Mouse (Mus musculus): ENCODE data around the gene Cntnap2. TPM values are rescaled to one million over a fixed set of nuclear protein-coding genes. Genes with fewer than 3 reads are reported as not detected.

The Cntnap2 gene
- polyA plus RNA-seq, 1 experiment from 2014 or later: 0.55 TPM

DNA sequence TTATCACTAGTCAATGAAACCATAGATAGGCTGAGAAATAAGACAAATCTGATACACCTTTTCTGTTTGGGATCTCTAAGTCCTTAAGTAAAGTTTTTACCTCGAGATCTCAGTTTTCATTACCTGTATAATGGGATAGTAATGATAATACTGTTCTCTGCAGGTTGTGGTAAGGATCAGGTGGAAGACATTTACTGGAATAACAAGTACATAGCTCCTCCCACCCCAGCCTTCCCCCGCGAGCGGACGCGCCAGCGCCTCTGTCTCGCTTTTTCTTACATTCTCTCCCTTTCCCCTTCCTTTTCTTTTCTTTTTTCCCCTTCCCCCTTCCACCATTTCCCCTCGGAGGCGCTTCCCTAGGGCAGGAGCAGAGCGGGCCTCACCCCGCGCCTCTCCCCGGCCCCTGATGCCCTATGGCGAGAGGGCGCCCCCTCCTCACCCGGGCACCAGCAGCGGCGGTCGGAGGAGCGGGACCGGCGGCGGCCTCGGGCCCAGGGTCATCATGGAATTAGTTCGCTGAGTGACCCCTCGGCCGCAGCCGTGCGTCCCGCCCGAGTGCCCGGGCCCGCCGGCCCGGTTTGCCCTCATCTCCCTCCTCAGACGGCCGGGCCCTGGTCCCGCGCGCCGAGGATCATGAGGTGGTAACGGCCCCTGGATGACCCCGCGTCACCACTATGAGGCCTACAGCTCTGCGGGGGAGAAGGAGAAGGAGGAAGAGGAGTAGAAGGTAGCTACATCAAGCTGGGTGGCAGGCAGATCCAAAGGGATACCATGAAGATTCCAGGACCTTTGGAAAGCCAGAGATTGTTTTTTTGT is 1985.4 kb downstream of the Cntnap2 start:
- Histone ChIP-seq H3K9me3 (ENCODE audit: control insufficient read depth, low read length) (no peaks in the 10 kb centered on the region), H3K4me3 (ENCODE audit: control insufficient read depth in 1 of 2, insufficient read depth in 1 of 2, low read depth in 1 of 2, low read length in 2 of 2) (peak overlapping the region; percentile 46 to 51), H3K27ac (replicated peaks in 1 of 2; ENCODE audit: control insufficient read depth in 1 of 2, insufficient read depth in 1 of 2, low read depth in 2 of 2, low read length in 2 of 2) (no peak overlapping the region), H3K9ac (ENCODE audit: low read length) (peak overlapping the region; percentile 66), H3K27me3 (ENCODE audit: control insufficient read depth, insufficient read depth, low read length) (no peaks in the 10 kb centered on the region), H3K4me1 (ENCODE audit: control insufficient read depth in 2 of 2, insufficient read depth in 2 of 2, low read length in 2 of 2) (no peaks in the 10 kb centered on the region), H3K4me2 (ENCODE audit: low read length) (peak overlapping the region; percentile 76), H3K36me3 (ENCODE audit: control insufficient read depth, insufficient read depth, low read length) (no peaks in the 10 kb centered on the region)
- WGBS: 2% methylated on average over 46 of the region's 46 CpGs
- ATAC-seq (ENCODE audit: insufficient number of reproducible peaks, insufficient read depth, low FRiP score, low read depth): no peak

DNA sequence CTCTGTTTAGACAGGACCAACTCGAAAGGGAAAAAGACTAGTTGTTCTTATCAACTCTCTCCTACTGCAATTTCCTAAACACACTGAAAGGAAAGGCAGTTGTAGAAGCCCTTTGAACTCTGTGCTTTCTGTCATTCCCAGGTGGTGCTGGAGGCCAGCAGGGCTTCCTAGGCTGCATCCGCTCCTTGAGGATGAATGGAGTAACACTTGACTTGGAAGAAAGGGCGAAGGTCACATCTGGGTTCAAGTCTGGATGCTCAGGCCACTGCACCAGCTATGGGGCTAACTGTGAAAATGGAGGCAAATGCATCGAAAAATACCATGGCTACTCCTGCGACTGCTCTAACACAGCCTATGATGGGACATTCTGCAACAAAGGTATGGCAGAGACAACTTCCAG is 1989.9 kb downstream of the Cntnap2 start:
- no peaks in the 10 kb centered on the region for H3K36me3 ChIP-seq (ENCODE audit: control insufficient read depth, insufficient read depth, low read length)
- H3K9ac ChIP-seq (ENCODE audit: low read length): no peak overlapping the region
- no peak overlapping the region for H3K27ac ChIP-seq (replicated peaks in 1 of 2; ENCODE audit: control insufficient read depth in 1 of 2, insufficient read depth in 1 of 2, low read depth in 2 of 2, low read length in 2 of 2)
- no peak overlapping the region for H3K4me3 ChIP-seq (ENCODE audit: control insufficient read depth in 1 of 2, insufficient read depth in 1 of 2, low read depth in 1 of 2, low read length in 2 of 2)
- 74% methylated on average over 5 of the region's 5 CpGs for WGBS
- H3K4me1 ChIP-seq (ENCODE audit: control insufficient read depth in 2 of 2, insufficient read depth in 2 of 2, low read length in 2 of 2): no peaks in the 10 kb centered on the region
- no peaks in the 10 kb centered on the region for H3K27me3 ChIP-seq (ENCODE audit: control insufficient read depth, insufficient read depth, low read length)
- H3K4me2 ChIP-seq (ENCODE audit: low read length): no peak overlapping the region
- H3K9me3 ChIP-seq (ENCODE audit: control insufficient read depth, low read length): no peaks in the 10 kb centered on the region
- ATAC-seq (ENCODE audit: insufficient number of reproducible peaks, insufficient read depth, low FRiP score, low read depth): no peak

DNA sequence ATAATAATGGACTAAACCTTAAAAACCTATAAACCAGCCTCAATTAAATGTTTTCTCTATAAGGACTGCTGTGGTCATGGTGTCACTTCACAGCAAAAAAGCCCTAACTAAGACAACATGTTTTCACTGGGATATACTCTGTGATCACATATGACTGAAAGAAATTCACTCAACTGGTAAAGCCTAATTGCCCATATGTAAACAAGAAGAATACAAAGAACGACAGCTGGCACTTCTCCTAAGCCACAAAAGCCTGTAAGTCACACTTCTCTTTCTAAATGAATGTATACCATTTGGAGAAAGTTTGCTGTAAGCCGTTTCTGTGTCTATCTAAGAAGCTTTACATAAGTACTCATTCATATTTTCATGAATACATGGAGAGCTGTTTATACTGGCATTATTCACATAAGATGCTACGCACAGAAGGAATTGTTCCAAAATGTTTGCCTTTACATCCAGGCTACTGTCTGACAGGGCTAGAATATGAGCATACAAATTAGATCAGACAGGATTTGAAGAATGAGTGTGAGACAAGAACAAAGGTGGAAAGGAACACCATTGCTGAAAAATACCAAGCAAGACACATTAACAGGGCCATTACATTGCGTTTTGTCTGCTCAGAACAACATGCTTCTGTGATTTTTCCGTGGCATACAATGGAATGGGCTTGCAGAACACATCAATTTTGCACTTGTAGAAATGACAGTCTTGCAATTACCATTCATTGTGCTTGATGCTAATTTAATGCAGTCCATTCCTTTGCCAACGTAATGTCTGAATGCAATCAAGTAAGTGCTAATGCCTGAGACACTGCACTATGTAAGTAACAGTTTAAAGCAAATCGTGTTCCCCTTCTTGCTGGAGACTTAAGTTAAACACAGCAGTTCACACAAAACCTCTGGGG is 1991.4 kb downstream of the Cntnap2 start:
- H3K9ac ChIP-seq (ENCODE audit: low read length): no peak overlapping the region
- H3K4me2 ChIP-seq (ENCODE audit: low read length): no peak overlapping the region
- no peak overlapping the region for H3K4me3 ChIP-seq (ENCODE audit: control insufficient read depth in 1 of 2, insufficient read depth in 1 of 2, low read depth in 1 of 2, low read length in 2 of 2)
- H3K9me3 ChIP-seq (ENCODE audit: control insufficient read depth, low read length): no peaks in the 10 kb centered on the region
- no peaks in the 10 kb centered on the region for H3K27me3 ChIP-seq (ENCODE audit: control insufficient read depth, insufficient read depth, low read length)
- 70% methylated on average over 7 of the region's 7 CpGs for WGBS
- H3K4me1 ChIP-seq (ENCODE audit: control insufficient read depth in 2 of 2, insufficient read depth in 2 of 2, low read length in 2 of 2): no peaks in the 10 kb centered on the region
- H3K27ac ChIP-seq (replicated peaks in 1 of 2; ENCODE audit: control insufficient read depth in 1 of 2, insufficient read depth in 1 of 2, low read depth in 2 of 2, low read length in 2 of 2): no peak overlapping the region
- H3K36me3 ChIP-seq (ENCODE audit: control insufficient read depth, insufficient read depth, low read length): no peaks in the 10 kb centered on the region
- no peak for ATAC-seq (ENCODE audit: insufficient number of reproducible peaks, insufficient read depth, low FRiP score, low read depth)

DNA sequence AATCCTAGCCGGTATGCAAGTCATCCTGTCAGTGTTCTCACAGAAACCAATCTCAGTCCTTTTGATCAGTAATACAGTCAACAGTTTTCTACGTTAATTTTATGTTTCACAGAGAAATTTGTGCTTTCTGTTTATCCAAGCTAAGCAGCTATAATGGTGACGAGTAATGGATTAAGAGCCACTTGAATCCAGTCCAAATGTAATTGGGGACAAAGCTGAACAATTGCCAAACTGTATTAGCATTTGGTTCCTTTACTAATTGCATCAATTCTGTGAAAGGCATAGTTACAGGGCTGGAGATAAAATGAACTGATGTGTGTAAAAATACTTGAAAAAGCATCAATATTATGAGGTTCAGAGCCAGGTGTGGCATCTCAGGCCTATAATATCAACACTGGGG is 2002.2 kb downstream of the Cntnap2 start:
- no peak overlapping the region for H3K4me3 ChIP-seq (ENCODE audit: control insufficient read depth in 1 of 2, insufficient read depth in 1 of 2, low read depth in 1 of 2, low read length in 2 of 2)
- H3K9me3 ChIP-seq (ENCODE audit: control insufficient read depth, low read length): no peaks in the 10 kb centered on the region
- H3K27ac ChIP-seq (replicated peaks in 1 of 2; ENCODE audit: control insufficient read depth in 1 of 2, insufficient read depth in 1 of 2, low read depth in 2 of 2, low read length in 2 of 2): no peak overlapping the region
- ATAC-seq (ENCODE audit: insufficient number of reproducible peaks, insufficient read depth, low FRiP score, low read depth): no peak
- H3K27me3 ChIP-seq (ENCODE audit: control insufficient read depth, insufficient read depth, low read length): no peaks in the 10 kb centered on the region
- no peaks in the 10 kb centered on the region for H3K36me3 ChIP-seq (ENCODE audit: control insufficient read depth, insufficient read depth, low read length)
- no peaks in the 10 kb centered on the region for H3K4me1 ChIP-seq (ENCODE audit: control insufficient read depth in 2 of 2, insufficient read depth in 2 of 2, low read length in 2 of 2)
- H3K9ac ChIP-seq (ENCODE audit: low read length): no peak overlapping the region
- WGBS: 74% methylated on average over 3 of the region's 3 CpGs
- no peak overlapping the region for H3K4me2 ChIP-seq (ENCODE audit: low read length)

DNA sequence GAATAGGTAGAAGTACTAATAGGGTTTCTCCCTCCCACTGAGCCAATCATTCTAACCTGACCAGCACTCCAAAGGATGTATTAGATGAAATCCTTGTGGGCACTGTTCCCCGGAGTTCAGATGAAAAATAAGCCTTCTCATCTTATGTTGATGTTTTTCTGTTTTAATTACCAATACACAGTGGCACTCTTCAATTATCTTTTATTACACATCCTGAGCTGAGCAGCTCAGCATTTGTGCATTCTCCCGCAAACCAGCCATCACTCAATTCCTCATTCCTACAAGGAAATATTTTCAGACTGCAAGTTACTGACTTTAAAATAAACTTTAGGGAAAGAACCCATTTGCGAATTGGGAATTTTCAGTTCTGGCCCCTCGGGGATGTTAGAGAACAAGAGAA is 2030.8 kb downstream of the Cntnap2 start:
- 81% methylated on average over 4 of the region's 4 CpGs for WGBS
- H3K27me3 ChIP-seq (ENCODE audit: control insufficient read depth, insufficient read depth, low read length): no peaks in the 10 kb centered on the region
- H3K4me1 ChIP-seq (ENCODE audit: control insufficient read depth in 2 of 2, insufficient read depth in 2 of 2, low read length in 2 of 2): no peaks in the 10 kb centered on the region
- no peaks in the 10 kb centered on the region for H3K9me3 ChIP-seq (ENCODE audit: control insufficient read depth, low read length)
- H3K36me3 ChIP-seq (ENCODE audit: control insufficient read depth, insufficient read depth, low read length): no peaks in the 10 kb centered on the region
- no peak overlapping the region for H3K4me2 ChIP-seq (ENCODE audit: low read length)
- no peak for ATAC-seq (ENCODE audit: insufficient number of reproducible peaks, insufficient read depth, low FRiP score, low read depth)
- no peak overlapping the region for H3K9ac ChIP-seq (ENCODE audit: low read length)
- no peak overlapping the region for H3K4me3 ChIP-seq (ENCODE audit: control insufficient read depth in 1 of 2, insufficient read depth in 1 of 2, low read depth in 1 of 2, low read length in 2 of 2)
- no peak overlapping the region for H3K27ac ChIP-seq (replicated peaks in 1 of 2; ENCODE audit: control insufficient read depth in 1 of 2, insufficient read depth in 1 of 2, low read depth in 2 of 2, low read length in 2 of 2)

DNA sequence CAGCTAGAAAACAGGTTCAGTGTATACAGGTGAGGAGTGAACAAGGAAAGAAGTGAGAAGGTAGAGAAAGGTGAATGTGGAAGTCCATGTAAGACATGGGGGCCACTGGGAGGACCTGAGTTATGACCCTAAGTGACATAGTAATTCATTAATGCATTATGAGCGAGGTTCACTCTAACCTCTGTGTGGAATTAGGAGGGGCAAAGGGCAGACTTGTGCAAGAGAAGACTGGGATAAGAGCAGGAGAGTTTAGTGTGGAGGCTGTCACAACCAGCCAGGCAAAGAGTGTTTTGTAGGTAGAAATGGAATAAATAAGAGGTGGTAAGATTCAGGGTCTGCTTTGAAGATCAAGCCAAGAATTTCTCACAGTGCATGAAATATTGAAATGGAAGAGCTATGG is 2045.8 kb downstream of the Cntnap2 start:
- Histone ChIP-seq H3K9me3 (ENCODE audit: control insufficient read depth, low read length) (no peaks in the 10 kb centered on the region), H3K9ac (ENCODE audit: low read length) (no peak overlapping the region), H3K4me3 (ENCODE audit: control insufficient read depth in 1 of 2, insufficient read depth in 1 of 2, low read depth in 1 of 2, low read length in 2 of 2) (no peak overlapping the region), H3K4me1 (ENCODE audit: control insufficient read depth in 2 of 2, insufficient read depth in 2 of 2, low read length in 2 of 2) (no peaks in the 10 kb centered on the region), H3K27ac (replicated peaks in 1 of 2; ENCODE audit: control insufficient read depth in 1 of 2, insufficient read depth in 1 of 2, low read depth in 2 of 2, low read length in 2 of 2) (no peak overlapping the region), H3K27me3 (ENCODE audit: control insufficient read depth, insufficient read depth, low read length) (no peaks in the 10 kb centered on the region), H3K36me3 (ENCODE audit: control insufficient read depth, insufficient read depth, low read length) (no peaks in the 10 kb centered on the region), H3K4me2 (ENCODE audit: low read length) (no peak overlapping the region)
- WGBS: 62% methylated on average over 1 of the region's 1 CpGs
- ATAC-seq (ENCODE audit: insufficient number of reproducible peaks, insufficient read depth, low FRiP score, low read depth): no peak

DNA sequence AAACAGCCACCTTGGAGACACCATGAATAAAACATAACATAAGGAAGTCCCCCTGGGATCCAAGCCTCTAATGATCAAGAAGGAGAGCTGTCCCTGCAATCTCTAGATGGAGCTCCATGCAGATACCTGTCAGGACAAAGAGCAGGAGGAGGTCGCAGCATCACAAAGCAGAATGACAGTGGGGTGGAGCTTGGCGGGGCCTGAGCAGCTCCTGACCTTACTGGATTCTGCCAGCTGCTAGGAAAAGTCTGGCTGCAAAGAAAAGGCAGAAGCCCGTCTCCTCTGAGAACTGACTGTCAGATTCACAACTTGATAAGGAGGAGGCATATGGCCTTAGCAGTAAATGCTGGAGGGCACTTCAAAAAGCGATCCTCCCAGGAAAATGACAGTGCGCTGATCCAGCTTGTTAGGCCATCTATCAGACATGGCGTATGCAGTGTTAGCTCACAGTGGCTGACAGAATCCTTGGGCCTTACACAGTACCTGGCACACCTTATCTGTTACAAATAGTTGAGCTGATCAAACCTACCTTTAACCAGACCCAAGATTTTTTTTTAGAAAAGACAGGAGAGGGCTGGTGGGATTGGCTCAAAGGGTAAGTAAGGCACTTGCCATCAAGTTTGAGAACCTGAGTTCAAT is 2050.5 kb downstream of the Cntnap2 start:
- no peak overlapping the region for H3K9ac ChIP-seq (ENCODE audit: low read length)
- no peaks in the 10 kb centered on the region for H3K4me1 ChIP-seq (ENCODE audit: control insufficient read depth in 2 of 2, insufficient read depth in 2 of 2, low read length in 2 of 2)
- H3K27ac ChIP-seq (replicated peaks in 1 of 2; ENCODE audit: control insufficient read depth in 1 of 2, insufficient read depth in 1 of 2, low read depth in 2 of 2, low read length in 2 of 2): no peak overlapping the region
- H3K36me3 ChIP-seq (ENCODE audit: control insufficient read depth, insufficient read depth, low read length): no peaks in the 10 kb centered on the region
- H3K4me3 ChIP-seq (ENCODE audit: control insufficient read depth in 1 of 2, insufficient read depth in 1 of 2, low read depth in 1 of 2, low read length in 2 of 2): no peak overlapping the region
- H3K9me3 ChIP-seq (ENCODE audit: control insufficient read depth, low read length): no peaks in the 10 kb centered on the region
- no peaks in the 10 kb centered on the region for H3K27me3 ChIP-seq (ENCODE audit: control insufficient read depth, insufficient read depth, low read length)
- WGBS: 42% methylated on average over 6 of the region's 6 CpGs
- no peak overlapping the region for H3K4me2 ChIP-seq (ENCODE audit: low read length)
- ATAC-seq (ENCODE audit: insufficient number of reproducible peaks, insufficient read depth, low FRiP score, low read depth): no peak

All from heart, embryonic 14.5 days (tissue).